Comparison of ENCODE assay signal across 24 mouse cellular contexts in genomic region chr5:141014216-141014615, GRCm38 (mm10). TPM values are rescaled to one million over a fixed set of nuclear protein-coding genes. Genes with fewer than 3 reads are reported as not detected.
DNase-seq lines count a peak whose midpoint lies in the region; ATAC-seq and TF ChIP-seq lines count a peak whose summit lies in the region.
"Had no signal": no experiment of that assay in that cellular context is flagged by ENCODE, and none has a peak within 500 bp of the region (broad histone marks: within the 10 kb centered on the region; RNA-seq: fewer than 3 reads in every experiment).

No protein-coding gene starts in this region.

- no peak for ATAC-seq in limb, embryonic 12.5 days (ENCODE audit: insufficient number of reproducible peaks, insufficient read depth, low FRiP score, low TSS enrichment, low read depth)
- ATAC-seq in neutrophil, adult 5-6 weeks (ENCODE audit: extremely low read depth, insufficient number of reproducible peaks, low FRiP score, poor library complexity, severe bottlenecking) = peak; percentile 66
- ATAC-seq in heart, embryonic 11.5 days (replicated peaks; ENCODE audit: insufficient number of reproducible peaks, low FRiP score, low TSS enrichment) = no peak
- ATAC-seq: intestine, postnatal 0 days; midbrain, embryonic 15.5 days had no signal

- no peaks in the 10 kb centered on the region for H3K27me3 ChIP-seq in limb, embryonic 12.5 days
- H3K27me3 ChIP-seq in heart, embryonic 11.5 days (ENCODE audit: control insufficient read depth, insufficient read depth, low read length) = no peaks in the 10 kb centered on the region
- H3K27me3 ChIP-seq: embryonic facial prominence, embryonic 15.5 days; heart, embryonic 12.5 days; hindbrain, embryonic 15.5 days; megakaryocyte, embryonic 14.5 days; midbrain, embryonic 15.5 days; neural tube, embryonic 12.5 days had no signal

- TF ChIP-seq POLR2A in bone marrow macrophage, adult 2 months (IDR thresholded peaks at IDR 0.05; ENCODE audit: borderline replicate concordance, low read depth, low read length) = no peak

- H3K9me3 ChIP-seq in limb, embryonic 12.5 days = no peaks in the 10 kb centered on the region
- no peaks in the 10 kb centered on the region for H3K9me3 ChIP-seq in heart, embryonic 11.5 days (replicated peaks; ENCODE audit: control insufficient read depth, low read length)
- H3K9me3 ChIP-seq: embryonic facial prominence, embryonic 15.5 days; forebrain, embryonic 10.5 days; heart, embryonic 12.5 days; hindbrain, embryonic 15.5 days; midbrain, embryonic 15.5 days; neural tube, embryonic 12.5 days had no signal

- 88% methylated on average over 6 of the region's 6 CpGs for WGBS in limb, embryonic 12.5 days
- 92% methylated on average over 6 of the region's 6 CpGs for WGBS in heart, embryonic 11.5 days (ENCODE audit: insufficient replicate concordance)

- H3K4me3 ChIP-seq in bone marrow macrophage, adult 2 months (ENCODE audit: insufficient read depth, low read length) = no peak overlapping the region
- H3K4me3 ChIP-seq in limb, embryonic 12.5 days (replicated peaks) = no peak overlapping the region
- no peak overlapping the region for H3K4me3 ChIP-seq in heart, embryonic 11.5 days (ENCODE audit: low read depth, low read length)
- H3K4me3 ChIP-seq: embryonic facial prominence, embryonic 15.5 days; forebrain, embryonic 10.5 days; heart, embryonic 12.5 days; hindbrain, embryonic 15.5 days; layer of hippocampus, adult 2 months; megakaryocyte, embryonic 14.5 days; midbrain, embryonic 15.5 days; neural tube, embryonic 12.5 days had no signal

- H3K27ac ChIP-seq in bone marrow macrophage, adult 2 months (ENCODE audit: insufficient read depth, low read depth, low read length) = peak overlapping the region; percentile 90
- peak overlapping the region; percentile 83 for H3K27ac ChIP-seq in limb, embryonic 12.5 days
- H3K27ac ChIP-seq in heart, embryonic 11.5 days (ENCODE audit: low read depth, low read length) = no peak overlapping the region
- H3K27ac ChIP-seq: embryonic facial prominence, embryonic 15.5 days; forebrain, embryonic 10.5 days; hindbrain, embryonic 15.5 days; midbrain, embryonic 15.5 days; neural tube, embryonic 12.5 days had no signal

- no peak for TF ChIP-seq CTCF in bone marrow macrophage, adult 2 months (IDR thresholded peaks at IDR 0.05; ENCODE audit: low read depth, low read length)

- H3K4me1 ChIP-seq in bone marrow macrophage, adult 2 months (ENCODE audit: control insufficient read depth, insufficient read depth, low read length) = peaks cover 51% of the 10 kb centered on the region
- H3K4me1 ChIP-seq in limb, embryonic 12.5 days (replicated peaks) = peaks cover 26% of the 10 kb centered on the region
- no peaks in the 10 kb centered on the region for H3K4me1 ChIP-seq in heart, embryonic 11.5 days (ENCODE audit: control insufficient read depth, insufficient read depth, low read length)
- H3K4me1 ChIP-seq: embryonic facial prominence, embryonic 15.5 days; forebrain, embryonic 10.5 days; heart, embryonic 12.5 days; megakaryocyte, embryonic 14.5 days; midbrain, embryonic 15.5 days; neural tube, embryonic 12.5 days had no signal

- no peak overlapping the region for H3K9ac ChIP-seq in limb, embryonic 12.5 days (replicated peaks)
- H3K9ac ChIP-seq in heart, embryonic 11.5 days (ENCODE audit: low read depth, low read length) = no peak overlapping the region
- H3K9ac ChIP-seq: embryonic facial prominence, embryonic 15.5 days; heart, embryonic 12.5 days; hindbrain, embryonic 15.5 days; midbrain, embryonic 15.5 days; neural tube, embryonic 12.5 days had no signal

- DNase-seq in lung, postnatal 36 days = peak; percentile 66
- no peak for DNase-seq in lung, postnatal 14 days
- DNase-seq in adipocyte (ENCODE audit: low spot score) = no peak
- no peak for DNase-seq in layer of hippocampus, postnatal 25 days (ENCODE audit: extremely low spot score in 1 of 2, low spot score in 1 of 2)
- DNase-seq: adrenal gland, adult 8-10 months; cerebellum, adult 2 months; gastrocnemius, postnatal 25 days; kidney, postnatal 10 days; left cerebral cortex, postnatal 4 days; lung, adult 2 months; thymus, postnatal 4 days had no signal

- no peaks in the 10 kb centered on the region for H3K36me3 ChIP-seq in limb, embryonic 12.5 days
- no peaks in the 10 kb centered on the region for H3K36me3 ChIP-seq in heart, embryonic 11.5 days (ENCODE audit: control insufficient read depth, insufficient read depth, low read length)
- H3K36me3 ChIP-seq: embryonic facial prominence, embryonic 15.5 days; forebrain, embryonic 10.5 days; heart, embryonic 12.5 days; hindbrain, embryonic 15.5 days; midbrain, embryonic 15.5 days; neural tube, embryonic 12.5 days had no signal

- H3K4me2 ChIP-seq in limb, embryonic 12.5 days = peak overlapping the region; percentile 46; the same call in 1 of the 2 replicates
- no peak overlapping the region for H3K4me2 ChIP-seq in heart, embryonic 11.5 days
- H3K4me2 ChIP-seq: embryonic facial prominence, embryonic 15.5 days; heart, embryonic 12.5 days; hindbrain, embryonic 15.5 days; midbrain, embryonic 15.5 days; neural tube, embryonic 12.5 days had no signal

RNA-seq across cellular contexts. Expression of gene Card11, which starts 13.8 kb away (rescaled TPM):
- 5.7 and 6.1 TPM in 2 replicates for polyA plus RNA-seq in bone marrow macrophage, adult 2 months (2012; ENCODE audit: insufficient read depth, insufficient read length, missing spikeins)
- 1.8 and 2.6 TPM in 2 replicates for polyA plus RNA-seq in limb, embryonic 12.5 days (2016; fragmentation: Nextera tagmentation; extraction: Ambion mirVana)
- total RNA-seq in neutrophil, adult 5-6 weeks (2017) = 74.3 and 78.4 TPM in 2 replicates
- 0.06 and 0.08 TPM in 2 replicates for polyA plus RNA-seq in heart, embryonic 11.5 days (2014; fragmentation: Nextera tagmentation; extraction: Ambion mirVana)
- under 1 TPM; 0.15 to 0.21 TPM for total RNA-seq in layer of hippocampus, postnatal 25 days (2021)
- polyA plus RNA-seq: forebrain, embryonic 10.5 days had no signal
